23 mouse cellular contexts compared by ENCODE assay signal in the genomic region with DNA sequence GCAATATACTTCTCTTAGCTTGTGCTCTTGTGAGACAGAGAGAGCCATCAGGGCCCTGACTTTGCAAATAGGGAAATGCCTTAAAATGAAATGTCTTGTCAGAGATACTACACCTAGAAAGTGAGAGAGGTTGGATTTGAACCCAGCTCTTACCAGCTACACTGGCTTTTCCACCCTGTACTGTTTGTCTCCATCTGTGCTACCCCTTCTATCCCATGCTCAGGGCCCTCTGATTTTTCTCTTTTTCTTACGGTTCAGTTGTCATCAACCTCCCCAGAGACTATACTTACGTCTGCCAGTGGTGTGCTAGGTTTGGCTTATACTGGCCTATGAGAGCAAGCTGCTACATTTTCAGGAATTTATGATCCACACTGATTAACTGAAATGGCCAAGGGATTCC. TPM values are rescaled to one million over a fixed set of nuclear protein-coding genes. Genes with fewer than 3 reads are reported as not detected.
"Had no signal": no experiment of that assay in that cellular context is flagged by ENCODE, and none has a peak within 500 bp of the region (broad histone marks: within the 10 kb centered on the region; RNA-seq: fewer than 3 reads in every experiment).

No protein-coding gene starts in this region.

- H3K4me3 ChIP-seq: midbrain, embryonic 10.5 days; midbrain, embryonic 12.5 days; myocyte; neural tube, embryonic 12.5 days; stomach, embryonic 15.5 days had no signal

- DNase-seq: lung, adult 18-20 months; lung, embryonic 14.5 days; lung, postnatal 14 days; lung, postnatal 36 days; midbrain, embryonic 14.5 days; right cerebral cortex, postnatal 14 days; thymus, adult 2 months; thymus, postnatal 25 days; thymus, postnatal 4 days had no signal

- ATAC-seq: midbrain, embryonic 16.5 days had no signal

- H3K9ac ChIP-seq: lung, embryonic 14.5 days; midbrain, embryonic 12.5 days; neural tube, embryonic 12.5 days; stomach, embryonic 15.5 days had no signal

- H3K9me3 ChIP-seq: midbrain, embryonic 10.5 days; midbrain, embryonic 12.5 days; neural tube, embryonic 12.5 days; stomach, embryonic 15.5 days had no signal

- H3K27ac ChIP-seq: macrophage; midbrain, embryonic 10.5 days; midbrain, embryonic 12.5 days; neural tube, embryonic 12.5 days; stomach, embryonic 15.5 days; stomach, postnatal 0 days had no signal

- H3K4me1 ChIP-seq: midbrain, embryonic 10.5 days; midbrain, embryonic 12.5 days; neural tube, embryonic 12.5 days; stomach, embryonic 15.5 days had no signal

- H3K4me2 ChIP-seq: lung, embryonic 14.5 days; midbrain, embryonic 12.5 days; neural tube, embryonic 12.5 days; stomach, embryonic 15.5 days had no signal

- H3K27me3 ChIP-seq: midbrain, embryonic 12.5 days; neural tube, embryonic 12.5 days; stomach, embryonic 15.5 days had no signal

- H3K36me3 ChIP-seq: midbrain, embryonic 10.5 days; midbrain, embryonic 12.5 days; neural tube, embryonic 12.5 days; stomach, embryonic 15.5 days had no signal

RNA-seq across cellular contexts. Expression of a gene that starts 4.4 kb away (rescaled TPM):
- polyA plus RNA-seq: midbrain, embryonic 14.5 days; midbrain, embryonic 16.5 days; neural tube, embryonic 12.5 days; neural tube, embryonic 14.5 days had no signal

RNA-seq across cellular contexts. Expression of a gene that starts 11.4 kb away (rescaled TPM):
- total RNA-seq: megakaryocyte progenitor cell, adult 5-6 weeks; megakaryocyte-erythroid progenitor cell, adult 5-6 weeks; neutrophil, adult 5-6 weeks had no signal
- polyA plus RNA-seq: lung, embryonic 14.5 days; lung, embryonic 16.5 days; macrophage; midbrain, embryonic 10.5 days; midbrain, embryonic 12.5 days; midbrain, embryonic 14.5 days; midbrain, embryonic 16.5 days; neural tube, embryonic 12.5 days; neural tube, embryonic 14.5 days; stomach, embryonic 15.5 days; stomach, postnatal 0 days; urinary bladder, adult 2 months had no signal
